Mouse (Mus musculus): Measurements from ENCODE around the gene Erich3.

DNA sequence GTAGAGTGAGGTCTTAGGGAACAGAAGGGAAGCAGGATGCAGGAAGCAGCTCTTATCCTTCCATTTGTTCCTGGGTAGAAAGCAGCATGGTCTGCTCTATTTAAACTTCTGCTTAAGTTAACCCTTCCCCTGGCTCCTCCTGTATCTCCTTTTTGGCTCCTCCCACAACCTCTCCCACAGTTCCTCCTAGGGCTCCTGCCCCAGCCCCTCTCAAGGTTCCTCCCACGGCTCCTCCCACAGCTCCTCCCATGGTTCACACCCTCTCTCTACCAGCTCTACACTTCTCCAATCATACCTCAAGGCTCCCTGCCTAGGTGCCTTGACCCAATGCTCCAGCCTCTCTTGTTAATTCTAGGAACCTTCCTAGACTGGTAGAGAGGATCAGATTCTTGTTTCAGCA lies 149.2 kb downstream of the Erich3 start:
- TF ChIP-seq EP300 (IDR thresholded peaks at IDR 0.05; ENCODE audit: low read length): no peak
- TF ChIP-seq MXI1 (IDR thresholded peaks at IDR 0.05; ENCODE audit: low read depth, low read length): no peak

Measured in CH12.LX (cell line).